Mouse (Mus musculus): Measurements from ENCODE around the gene Rdx.

Gene Rdx

DNA sequence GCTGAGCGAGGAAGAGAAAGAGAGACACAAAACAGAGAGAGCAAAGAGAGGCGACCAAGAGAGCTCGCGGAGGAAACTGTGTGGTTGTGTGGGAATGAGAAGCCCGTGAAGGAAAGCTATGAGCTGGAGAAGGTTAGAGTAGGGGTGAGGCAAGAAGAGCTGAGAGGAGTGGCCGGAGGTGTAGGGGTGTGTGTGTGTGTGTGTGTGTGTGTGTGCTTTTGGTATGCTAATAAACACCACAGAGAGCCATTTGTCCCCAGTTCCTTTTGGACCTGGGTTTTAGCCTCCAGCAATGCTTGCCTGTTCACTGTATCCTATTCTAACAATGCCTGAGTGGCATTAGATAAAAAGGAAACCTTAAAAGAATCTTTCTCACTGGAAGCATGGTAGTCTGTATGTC is 78.3 kb downstream of the Rdx start:
- DNase-seq: no peak

DNA sequence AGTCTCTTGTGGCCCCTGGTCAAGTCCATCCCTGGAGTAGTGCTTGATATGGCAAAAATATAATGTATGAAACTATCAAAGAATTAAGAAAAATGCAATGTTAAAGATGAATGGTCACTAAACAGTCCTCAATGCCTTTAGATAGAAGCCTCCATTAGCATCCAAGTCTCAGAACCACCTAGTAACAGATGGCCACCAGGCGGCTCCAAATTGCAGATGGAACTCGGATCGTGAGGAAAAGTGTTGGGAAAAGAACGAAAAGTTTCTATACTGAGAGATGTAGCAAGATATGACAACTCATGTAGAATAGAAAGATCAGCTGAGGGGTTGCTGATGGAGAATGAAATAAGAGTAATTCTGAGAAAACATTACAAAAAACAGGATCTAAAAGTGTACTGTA is 83.4 kb downstream of the Rdx start:
- DNase-seq: no peak

DNA sequence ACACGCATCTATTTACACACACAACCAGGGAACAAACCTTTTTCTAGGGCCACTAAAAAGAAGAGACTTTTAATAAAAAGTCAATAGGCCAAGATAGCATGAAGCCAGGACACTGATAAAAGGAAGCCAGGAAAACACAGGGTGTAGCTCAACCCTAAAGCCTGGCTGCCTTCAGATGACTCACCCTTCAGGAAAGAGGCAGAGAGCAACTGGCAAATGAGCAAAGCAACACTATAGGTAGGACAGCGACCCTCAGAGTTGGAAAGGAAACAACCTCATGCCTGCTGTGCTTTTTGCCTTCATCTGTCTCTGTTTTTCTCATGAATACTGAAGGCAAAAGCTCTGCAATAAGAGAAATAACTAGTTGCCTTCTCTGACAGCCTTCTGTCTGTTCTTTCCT is 85.8 kb downstream of the Rdx start:
- DNase-seq: no peak

All from thymus, adult 18-20 months (tissue).